ENCODE assay signal across 9 mouse cellular contexts in genomic region chr4:99766753-99767152, GRCm38 (mm10). TPM values are rescaled to one million over a fixed set of nuclear protein-coding genes. Genes with fewer than 3 reads are reported as not detected.
DNase-seq lines count a peak whose midpoint lies in the region; ATAC-seq lines count a peak whose summit lies in the region.
"Had no signal": no experiment of that assay in that cellular context is flagged by ENCODE, and none has a peak within 500 bp of the region (broad histone marks: within the 10 kb centered on the region; RNA-seq: fewer than 3 reads in every experiment).

No protein-coding gene starts in this region.

- DNase-seq in 416B (ENCODE audit: low read depth) = peak; percentile 49
- peak; percentile 39 to 42 for DNase-seq in cerebellum, postnatal 10 days
- DNase-seq in retina, postnatal 1 day = peak; percentile 55
- no peak for DNase-seq in spleen, adult 12 weeks (ENCODE audit: low spot score)
- no peak for DNase-seq in testis, postnatal 10 days (ENCODE audit: low spot score)

- peak; percentile 73 for ATAC-seq in forebrain, embryonic 15.5 days (replicated peaks)
- ATAC-seq in forebrain, embryonic 12.5 days (ENCODE audit: low FRiP score) = no peak
- ATAC-seq in hindbrain, embryonic 15.5 days (ENCODE audit: low FRiP score, low read depth) = peak; percentile 69; the same call in 1 of the 2 replicates

- no peak overlapping the region for H3K4me3 ChIP-seq in forebrain, embryonic 15.5 days
- H3K4me3 ChIP-seq in forebrain, embryonic 12.5 days (replicated peaks) = no peak overlapping the region
- H3K4me3 ChIP-seq in hindbrain, embryonic 15.5 days = no peak overlapping the region
- H3K4me3 ChIP-seq: midbrain, embryonic 12.5 days had no signal

- no peaks in the 10 kb centered on the region for H3K27me3 ChIP-seq in forebrain, embryonic 15.5 days
- H3K27me3 ChIP-seq in forebrain, embryonic 12.5 days = no peaks in the 10 kb centered on the region
- no peaks in the 10 kb centered on the region for H3K27me3 ChIP-seq in hindbrain, embryonic 15.5 days
- H3K27me3 ChIP-seq: midbrain, embryonic 12.5 days had no signal

- no peak overlapping the region for H3K4me2 ChIP-seq in forebrain, embryonic 15.5 days (replicated peaks)
- H3K4me2 ChIP-seq in forebrain, embryonic 12.5 days = no peak overlapping the region
- H3K4me2 ChIP-seq in hindbrain, embryonic 15.5 days = no peak overlapping the region
- H3K4me2 ChIP-seq: midbrain, embryonic 12.5 days had no signal

- H3K36me3 ChIP-seq in forebrain, embryonic 15.5 days = no peaks in the 10 kb centered on the region
- H3K36me3 ChIP-seq in forebrain, embryonic 12.5 days (replicated peaks) = no peaks in the 10 kb centered on the region
- no peaks in the 10 kb centered on the region for H3K36me3 ChIP-seq in hindbrain, embryonic 15.5 days
- H3K36me3 ChIP-seq: midbrain, embryonic 12.5 days had no signal

- H3K9ac ChIP-seq in forebrain, embryonic 15.5 days (replicated peaks) = no peak overlapping the region
- H3K9ac ChIP-seq in forebrain, embryonic 12.5 days = no peak overlapping the region
- H3K9ac ChIP-seq in hindbrain, embryonic 15.5 days = no peak overlapping the region
- H3K9ac ChIP-seq: midbrain, embryonic 12.5 days had no signal

- H3K27ac ChIP-seq in forebrain, embryonic 15.5 days (replicated peaks) = no peak overlapping the region
- H3K27ac ChIP-seq in forebrain, embryonic 12.5 days = no peak overlapping the region
- H3K27ac ChIP-seq in hindbrain, embryonic 15.5 days (replicated peaks) = no peak overlapping the region
- H3K27ac ChIP-seq: midbrain, embryonic 12.5 days had no signal

- no peaks in the 10 kb centered on the region for H3K4me1 ChIP-seq in forebrain, embryonic 15.5 days
- no peaks in the 10 kb centered on the region for H3K4me1 ChIP-seq in forebrain, embryonic 12.5 days
- H3K4me1 ChIP-seq in hindbrain, embryonic 15.5 days (replicated peaks) = no peaks in the 10 kb centered on the region
- H3K4me1 ChIP-seq: midbrain, embryonic 12.5 days had no signal

- WGBS in forebrain, embryonic 15.5 days = 28% methylated on average over 1 of the region's 1 CpGs
- WGBS in forebrain, embryonic 12.5 days = 50% methylated on average over 1 of the region's 1 CpGs
- WGBS in hindbrain, embryonic 15.5 days = 26% methylated on average over 1 of the region's 1 CpGs

- no peaks in the 10 kb centered on the region for H3K9me3 ChIP-seq in forebrain, embryonic 15.5 days
- no peaks in the 10 kb centered on the region for H3K9me3 ChIP-seq in forebrain, embryonic 12.5 days
- H3K9me3 ChIP-seq in hindbrain, embryonic 15.5 days = no peaks in the 10 kb centered on the region
- H3K9me3 ChIP-seq: midbrain, embryonic 12.5 days had no signal

RNA-seq across cellular contexts. Expression of gene Alg6, which starts 51.3 kb away (rescaled TPM):
- polyA plus RNA-seq in forebrain, embryonic 15.5 days (2015; fragmentation: Nextera tagmentation; extraction: Ambion mirVana) = 9.8 and 10.5 TPM in 2 replicates
- polyA plus RNA-seq in forebrain, embryonic 12.5 days (2016; fragmentation: Nextera tagmentation; extraction: Ambion mirVana) = 14.2 and 15.7 TPM in 2 replicates
- polyA plus RNA-seq in hindbrain, embryonic 15.5 days (2015; fragmentation: Nextera tagmentation; extraction: Ambion mirVana) = 11.1 and 13.9 TPM in 2 replicates

Comparison
In these comparisons a context has a peak if more than half of its experiments do, and no peak if none do; other contexts are left out.
1. DNase-seq: peak in 416B (single experiment), cerebellum, postnatal 10 days (2 of 2) and retina, postnatal 1 day (single experiment); none in spleen, adult 12 weeks (single experiment) and testis, postnatal 10 days (single experiment).